Mouse (Mus musculus) liver, adult 2 months (tissue): ENCODE results near the gene Rassf1.

ENCODE experiments used
- CTCF ChIP-seq: fragments of 200-500 bp; IDR thresholded peaks from 2 replicates; pipeline ENCODE4 v1.5.1; 2011; ENCODE audit warnings: low read depth, low read length, control low read depth
- POLR2A ChIP-seq: fragments of 200-500 bp; IDR thresholded peaks from 2 replicates; pipeline ENCODE4 v1.6.1; 2011; ENCODE audit warnings: low read length, control low read depth; ENCODE audit not compliant: insufficient read depth; ENCODE audit errors: extremely low read depth

GRCm38 (mm10) chr9:107548820-107549219, 2.5 kb upstream of the Rassf1 start:
- no peak for TF ChIP-seq POLR2A
- no peak for TF ChIP-seq CTCF
